Mouse (Mus musculus) spleen, postnatal 4 days (tissue): ENCODE results near the gene Foxd1.

Experiments used
- DNase-seq, 2 experiments: peaks; one replicate each; pipeline ENCODE4 v3.0.0; 2022; ENCODE audit warnings: low spot score in 2 of 2

Foxd1 gene

GRCm38 (mm10) chr13:98355559-98356111 lies 1.6 kb downstream of the Foxd1 start:
- DNase-seq, result no peak

- DNase-seq, result no peak
These were observed 2.3 kb downstream of the Foxd1 start for GRCm38 (mm10) chr13:98356176-98356972.

- DNase-seq, result no peak
These were observed 3.0 kb downstream of the Foxd1 start for GRCm38 (mm10) chr13:98356973-98357425.

- no peak for DNase-seq
These were observed 3.7 kb downstream of the Foxd1 start for GRCm38 (mm10) chr13:98357433-98358423.

GRCm38 (mm10) chr13:98358424-98359181 lies 4.6 kb downstream of the Foxd1 start:
- DNase-seq, result no peak

- DNase-seq, result no peak
These were observed 5.3 kb downstream of the Foxd1 start for GRCm38 (mm10) chr13:98359337-98359736.

GRCm38 (mm10) chr13:98360391-98360790 lies 6.3 kb downstream of the Foxd1 start:
- DNase-seq, result no peak

- no peak for DNase-seq
These were observed 7.1 kb downstream of the Foxd1 start for GRCm38 (mm10) chr13:98361161-98361560.

GRCm38 (mm10) chr13:98363046-98363445 lies 9.0 kb downstream of the Foxd1 start:
- DNase-seq, result no peak

- no peak for DNase-seq
These were observed 11.0 kb downstream of the Foxd1 start for GRCm38 (mm10) chr13:98365081-98365480.

- DNase-seq, result no peak
These were observed 11.9 kb downstream of the Foxd1 start for GRCm38 (mm10) chr13:98365766-98366421.

- DNase-seq, result no peak
These were observed 12.6 kb downstream of the Foxd1 start for GRCm38 (mm10) chr13:98366469-98367275.

GRCm38 (mm10) chr13:98367601-98368000 lies 13.6 kb downstream of the Foxd1 start:
- no peak for DNase-seq

GRCm38 (mm10) chr13:98369046-98369445 lies 15.0 kb downstream of the Foxd1 start:
- no peak for DNase-seq

- no peak for DNase-seq
These were observed 20.5 kb downstream of the Foxd1 start for GRCm38 (mm10) chr13:98374560-98374959.

- DNase-seq, result no peak
These were observed 20.9 kb downstream of the Foxd1 start for GRCm38 (mm10) chr13:98374979-98375378.

- DNase-seq, result no peak
These were observed 23.7 kb downstream of the Foxd1 start for GRCm38 (mm10) chr13:98377746-98378145.

- no peak for DNase-seq
These were observed 28.7 kb downstream of the Foxd1 start for GRCm38 (mm10) chr13:98382751-98383150.

- no peak for DNase-seq
These were observed 30.0 kb downstream of the Foxd1 start for GRCm38 (mm10) chr13:98383911-98384498.

GRCm38 (mm10) chr13:98385877-98386276 lies 31.8 kb downstream of the Foxd1 start:
- no peak for DNase-seq
